Mouse (Mus musculus): Measurements from ENCODE around the gene Neu2.

Neu2 gene

GRCm38 (mm10) chr1:87620693-87621092, 111.0 kb downstream of the Neu2 start:
- no peak for DNase-seq

GRCm38 (mm10) chr1:87621146-87621857, 111.6 kb downstream of the Neu2 start:
- no peak for DNase-seq

- DNase-seq: no peak
Observed at GRCm38 (mm10) chr1:87621858-87622279, 112.2 kb downstream of the Neu2 start.

DNA sequence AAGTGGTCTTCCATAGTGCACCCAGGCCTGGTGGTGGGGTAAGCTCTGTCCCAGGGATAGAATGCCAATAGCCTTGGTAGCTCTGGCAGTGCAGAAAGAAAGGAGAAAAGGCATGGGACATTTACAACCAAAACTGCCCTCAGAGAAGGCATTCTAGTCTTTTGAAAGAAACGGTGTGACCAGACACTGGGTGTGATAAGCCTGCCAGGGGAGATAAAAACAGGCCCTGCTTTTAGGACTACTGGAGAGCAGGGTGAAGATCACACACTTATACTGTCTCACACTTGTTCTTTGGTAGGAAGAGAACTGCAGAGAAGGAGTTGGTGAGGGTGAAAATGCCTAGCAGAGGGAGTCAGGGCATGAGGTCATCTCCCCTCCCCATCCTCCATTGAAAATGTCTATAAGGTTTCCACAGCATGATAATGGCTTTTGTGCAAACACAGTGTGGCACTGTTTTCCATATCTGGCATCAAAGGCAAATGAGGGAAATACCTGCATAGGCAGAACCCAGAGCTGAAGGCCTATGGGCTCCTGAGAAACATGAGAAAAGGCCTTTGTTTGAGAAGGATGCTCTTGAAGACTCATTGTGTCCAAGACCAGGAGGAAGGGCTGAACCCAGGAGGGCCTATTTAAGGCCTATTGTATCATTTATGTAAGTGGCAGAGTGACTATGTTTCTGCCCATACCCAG, 114.4 kb downstream of the Neu2 start:
- DNase-seq: no peak

DNA sequence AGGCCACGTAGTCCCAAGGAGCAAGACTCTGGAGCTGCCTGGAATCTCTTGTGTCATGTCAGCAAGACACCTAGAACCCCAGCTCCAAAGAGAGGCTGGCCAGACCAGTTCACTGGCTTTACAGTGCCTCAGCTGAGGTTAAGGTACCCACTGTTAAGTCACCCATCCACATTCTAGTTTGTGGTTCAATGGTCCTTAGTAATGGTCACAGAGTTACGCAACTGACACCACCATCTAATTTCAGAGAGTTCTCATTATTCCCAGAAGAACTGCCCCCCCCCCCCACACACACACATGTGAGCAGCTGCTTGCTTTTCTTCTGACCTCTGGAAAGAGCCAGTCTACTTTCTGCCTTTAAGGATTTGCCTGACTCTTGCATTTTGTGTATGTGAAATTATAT, 115.1 kb downstream of the Neu2 start:
- no peak for DNase-seq

DNA sequence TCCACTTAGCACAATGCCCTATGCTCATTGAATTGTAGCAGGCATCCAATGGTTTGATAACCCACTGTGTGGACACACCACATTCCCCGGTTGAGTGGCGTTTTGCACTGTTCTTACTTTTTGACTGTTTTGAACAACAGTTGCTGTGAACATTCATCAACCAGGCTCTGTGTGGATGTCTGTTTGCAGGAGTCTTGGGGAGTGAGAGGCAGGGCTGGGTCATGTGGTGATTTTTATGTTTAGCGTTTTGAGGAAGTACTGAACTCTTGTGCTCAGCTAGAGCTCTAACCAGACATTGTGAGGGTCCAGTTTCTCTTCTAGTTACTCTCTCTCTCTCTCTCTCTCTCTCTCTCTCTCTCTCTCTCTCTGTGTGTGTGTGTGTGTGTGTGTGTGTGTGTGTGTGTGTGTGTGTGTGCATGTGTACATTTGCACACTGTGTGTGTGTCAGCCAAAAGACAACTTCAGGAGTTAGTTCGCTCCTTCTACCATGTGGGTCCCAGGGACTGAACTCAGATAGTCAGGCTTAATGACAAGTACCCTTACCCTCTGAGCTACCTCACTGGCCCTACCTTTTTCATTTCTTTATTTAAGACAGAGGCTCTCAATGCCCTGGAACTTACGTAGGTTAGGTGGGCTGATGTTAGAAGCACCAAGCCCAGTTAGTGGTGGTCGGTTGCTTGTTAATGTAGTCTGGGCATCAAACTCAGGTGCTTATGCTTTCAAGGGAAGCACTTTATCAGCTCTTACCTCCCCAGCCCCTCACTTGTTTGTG, 115.8 kb downstream of the Neu2 start:
- no peak for DNase-seq

GRCm38 (mm10) chr1:87626344-87626743, 116.7 kb downstream of the Neu2 start:
- DNase-seq: peak; percentile 68

DNA sequence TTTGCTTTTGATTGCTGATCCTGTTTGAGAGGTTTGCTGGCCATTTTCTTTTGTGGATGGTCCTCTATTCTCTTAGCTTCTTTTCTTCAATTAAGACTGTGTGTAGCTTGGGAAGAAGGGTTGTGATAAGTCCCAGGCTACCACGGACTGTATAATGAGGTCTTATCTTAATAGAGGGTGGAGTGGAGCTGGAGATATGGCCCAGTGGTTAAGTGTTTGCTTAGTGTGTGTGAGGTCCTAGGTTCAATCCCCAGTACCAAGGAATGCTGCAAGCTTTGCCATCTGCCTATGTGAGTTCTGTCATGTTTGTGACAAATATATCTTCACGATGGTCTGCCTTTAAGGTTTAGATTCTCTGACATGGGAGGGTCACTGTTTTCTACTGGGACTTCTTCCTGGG, 118.4 kb downstream of the Neu2 start:
- no peak for DNase-seq

- no peak for DNase-seq
Observed at GRCm38 (mm10) chr1:87631584-87631983, 121.9 kb downstream of the Neu2 start.

DNA sequence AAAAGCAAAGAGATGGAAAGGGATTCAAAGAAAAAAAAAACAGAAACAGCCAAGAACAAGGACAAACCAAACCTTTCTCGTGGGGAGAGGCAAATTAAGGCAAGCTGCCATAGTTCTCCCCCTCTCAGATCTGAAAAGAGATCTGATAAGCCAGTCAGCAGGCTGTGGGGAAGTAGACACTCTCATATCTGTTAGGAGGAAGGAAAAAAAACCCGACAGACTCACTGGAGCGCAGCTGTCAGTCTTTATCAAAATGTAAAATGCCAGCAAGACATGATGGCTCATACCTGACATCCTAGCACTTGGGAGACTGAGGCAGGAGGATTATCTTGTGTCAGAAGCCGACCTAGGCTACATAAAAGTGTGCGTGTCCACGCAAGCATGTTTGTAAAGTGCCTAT, 122.5 kb downstream of the Neu2 start:
- DNase-seq: no peak

DNA sequence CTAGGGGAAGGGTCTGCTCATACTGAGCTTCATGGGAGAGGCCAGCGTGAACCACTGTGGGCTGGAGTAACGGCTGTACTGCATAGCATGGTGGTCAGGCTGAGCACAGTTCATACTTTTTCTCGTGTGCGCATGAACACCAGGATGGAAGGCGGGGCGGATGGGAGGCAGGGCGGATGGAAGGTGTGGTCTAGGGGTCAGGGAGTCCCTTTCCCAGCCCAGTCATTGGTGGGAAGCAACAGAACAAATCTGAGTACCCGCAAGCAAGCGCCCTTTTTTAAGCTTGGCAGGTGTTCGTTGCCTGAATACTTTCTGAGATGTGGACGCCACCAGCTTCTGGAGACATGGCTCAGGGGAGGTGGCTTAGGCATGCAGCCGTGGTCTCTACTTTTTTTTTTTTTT, 127.0 kb downstream of the Neu2 start:
- no peak for DNase-seq

- DNase-seq: no peak
Observed at GRCm38 (mm10) chr1:87637121-87637877, 127.6 kb downstream of the Neu2 start.

GRCm38 (mm10) chr1:87637878-87638600, 128.3 kb downstream of the Neu2 start:
- no peak for DNase-seq

DNA sequence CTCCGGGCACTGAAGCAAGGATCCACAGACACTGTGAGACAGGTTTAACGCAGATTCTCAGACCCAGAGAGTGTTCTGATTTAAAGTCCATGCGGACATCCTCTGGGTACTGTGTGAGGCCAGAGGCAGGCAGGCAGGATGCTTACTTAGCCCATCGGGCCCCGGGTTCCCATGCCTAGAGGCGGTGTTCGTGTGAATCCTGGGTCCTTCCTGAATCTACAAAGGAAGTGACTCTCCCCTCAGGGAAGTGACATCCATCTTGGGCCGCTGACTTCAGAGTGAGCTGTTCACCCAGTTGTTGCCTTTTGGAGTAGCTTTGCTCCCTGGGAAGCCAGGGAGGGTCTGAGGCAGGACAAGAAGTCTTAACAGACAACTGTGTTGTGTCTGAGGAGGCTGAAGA, 130.0 kb downstream of the Neu2 start:
- peak; percentile 39 for DNase-seq

DNA sequence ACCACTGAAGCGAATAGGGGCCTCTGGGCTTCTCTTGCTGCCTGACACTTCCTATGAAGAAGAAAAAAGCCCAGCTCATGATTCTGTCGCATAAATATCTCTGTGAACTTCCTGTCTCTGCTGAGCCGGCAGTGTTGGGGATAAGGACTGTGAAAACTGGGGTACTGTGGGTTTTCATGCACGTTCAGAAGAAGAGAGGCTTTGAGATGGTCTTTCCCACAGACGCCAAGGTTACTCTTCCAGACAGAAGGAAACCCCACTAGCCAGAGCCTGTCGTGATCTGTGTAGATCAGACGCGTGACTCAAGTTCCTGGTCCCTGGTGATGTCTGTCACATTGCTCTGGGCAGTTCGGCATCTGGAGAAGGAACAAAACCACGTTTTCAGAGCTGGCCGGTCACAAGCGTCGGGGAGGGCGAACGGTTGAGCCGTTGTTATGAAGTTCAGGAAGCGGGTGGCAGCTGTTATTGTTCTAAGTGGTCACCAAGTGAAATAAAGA, 130.5 kb downstream of the Neu2 start:
- peak; percentile 74 for DNase-seq

DNA sequence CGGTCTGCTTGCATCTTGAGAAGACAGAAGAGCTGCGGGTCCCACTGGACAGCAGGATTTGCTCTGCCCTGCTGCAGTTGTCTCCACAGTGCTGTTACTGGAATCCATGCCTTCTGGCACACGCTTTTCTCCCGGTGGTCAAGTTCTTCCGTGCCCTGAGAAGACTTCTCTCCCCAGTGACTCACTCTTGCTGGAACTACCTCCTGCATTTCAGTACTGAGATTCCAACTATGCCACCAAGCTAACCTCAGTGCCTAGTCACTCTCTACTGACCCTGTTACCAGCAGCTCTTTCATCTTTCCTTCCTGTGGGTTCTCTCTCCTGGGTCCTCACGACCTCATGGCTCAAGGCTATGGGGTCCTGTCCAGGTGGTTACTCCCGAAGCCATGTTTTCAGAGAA, 133.3 kb downstream of the Neu2 start:
- DNase-seq: no peak

- no peak for DNase-seq
Observed at GRCm38 (mm10) chr1:87645041-87645440, 135.4 kb downstream of the Neu2 start.

DNA sequence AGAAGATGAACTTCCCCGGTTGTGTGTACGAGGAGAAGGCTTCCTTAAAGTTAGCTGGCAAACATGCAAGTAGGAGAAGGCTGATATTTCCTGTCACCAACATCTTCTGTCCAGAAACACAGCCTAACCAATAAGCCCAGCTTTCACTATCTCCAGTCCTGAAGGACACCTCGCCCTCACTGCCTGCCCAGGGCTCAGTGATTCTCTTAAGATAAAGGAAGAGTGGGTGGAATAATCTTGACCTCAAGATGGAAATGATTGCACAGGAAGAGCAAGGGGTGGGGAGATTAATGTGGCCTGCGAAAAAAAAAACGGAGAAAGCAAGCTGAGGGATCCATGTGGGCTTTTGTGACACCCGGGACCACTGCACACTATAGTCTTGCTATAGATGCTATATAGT, 136.1 kb downstream of the Neu2 start:
- no peak for DNase-seq

All from kidney, adult 9 months (tissue).